Mouse (Mus musculus) intestine, postnatal 0 days (tissue): ENCODE results near the gene Pan2. TPM values are rescaled to one million over a fixed set of nuclear protein-coding genes. Genes with fewer than 3 reads are reported as not detected.

Source experiments
- ATAC-seq: fragments of 200-750 bp; cut with Nextera tagmentation; 2 replicates; pipeline ENCODE4 v1.8.0; 2017; ENCODE audit warnings: mild to moderate bottlenecking, moderate TSS enrichment, moderate library complexity
- H3K27ac ChIP-seq: fragments of 300-500 bp; sonication (generic); 2 replicates; pipeline ENCODE4 v1.5.1; 2014; ENCODE audit warnings: mild to moderate bottlenecking, low read depth, low read length, moderate library complexity
- H3K27me3 ChIP-seq: fragments of 300-500 bp; sonication (generic); replicated peaks from 2 replicates; pipeline ENCODE4 v1.6.1; 2014; ENCODE audit warnings: low read length, mixed read lengths; ENCODE audit not compliant: control insufficient read depth, insufficient read depth
- H3K36me3 ChIP-seq: fragments of 300-500 bp; sonication (generic); 2 replicates; pipeline ENCODE4 v1.6.1; 2014; ENCODE audit warnings: mild to moderate bottlenecking, moderate library complexity; ENCODE audit not compliant: control insufficient read depth, insufficient read depth
- H3K4me1 ChIP-seq: fragments of 300-500 bp; sonication (generic); replicated peaks from 2 replicates; pipeline ENCODE4 v1.6.1; 2014; ENCODE audit warnings: antibody characterized with exemption, low read length, mixed read lengths; ENCODE audit not compliant: control insufficient read depth, insufficient read depth
- H3K4me2 ChIP-seq: fragments of 300-500 bp; sonication (generic); replicated peaks from 2 replicates; pipeline ENCODE4 v1.6.1; 2014; ENCODE audit warnings: low read depth, mild to moderate bottlenecking, moderate library complexity
- H3K4me3 ChIP-seq: fragments of 300-500 bp; sonication (generic); 2 replicates; pipeline ENCODE4 v1.5.1; 2014; ENCODE audit warnings: low read depth, low read length
- H3K9ac ChIP-seq: fragments of 300-500 bp; sonication (generic); 2 replicates; pipeline ENCODE4 v1.6.1; 2014; ENCODE audit warnings: mild to moderate bottlenecking, low read depth, low read length
- H3K9me3 ChIP-seq: fragments of 300-500 bp; sonication (generic); 2 replicates; pipeline ENCODE4 v1.6.1; 2016; ENCODE audit warnings: mixed run types; ENCODE audit not compliant: control insufficient read depth
- CTCF ChIP-seq: sonication (generic); IDR thresholded peaks from 2 replicates; pipeline ENCODE4 v1.5.1; 2016; ENCODE audit warnings: low read depth, mild to moderate bottlenecking, control low read depth, antibody characterized with exemption, moderate library complexity
- WGBS: fragments of 180-500 bp; shearing (Covaris S2); extraction: QIAGEN DNeasy Blood & Tissue Kit; methylation state at CpG from one replicate; pipeline ENCODE4 v1.1.7; 2014; 5-methylcytosine and 5-hydroxymethylcytosine counted together
- polyA plus RNA-seq: library from polyadenylated mRNA; unstranded; fragments of >200 nt; fragmentation: Nextera tagmentation; extraction: Ambion mirVana; gene quantifications from 2 replicates; pipeline ENCODE4 v1.2.1, GENCODE M21; 2015

Gene Pan2
- polyA plus RNA-seq, 1 experiment from 2014 or later: 11.5 TPM

DNA sequence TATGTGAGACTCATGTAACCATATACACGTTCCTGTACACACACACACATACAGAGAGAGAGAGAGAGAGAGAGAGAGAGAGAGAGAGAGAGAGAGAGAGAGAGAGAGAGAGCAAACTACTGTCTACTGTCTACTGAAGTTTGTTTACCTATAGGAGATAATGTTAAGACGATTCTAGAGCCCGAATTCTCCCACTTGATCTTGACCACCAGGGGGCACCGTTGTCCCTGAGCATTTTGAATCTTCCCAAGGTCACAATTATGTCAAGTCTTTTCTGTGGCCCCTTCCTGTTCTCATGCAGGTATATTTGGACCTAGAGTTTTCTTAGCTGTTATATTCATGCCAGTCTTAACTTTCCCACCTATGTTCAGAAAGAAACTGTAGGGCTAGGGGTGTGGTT lies 32.4 kb downstream of the Pan2 start:
- peaks cover 3% of the 10 kb centered on the region; the same call in 1 of the 2 replicates for H3K4me1 ChIP-seq
- WGBS: under 1% methylated on average over 4 of the region's 4 CpGs
- H3K27ac ChIP-seq: peak overlapping the region; percentile 94; the same call in 1 of the 2 replicates
- H3K9ac ChIP-seq: no peak overlapping the region
- no peaks in the 10 kb centered on the region; the same call in 1 of the 2 replicates for H3K36me3 ChIP-seq
- no peak for ATAC-seq
- H3K4me2 ChIP-seq: peak overlapping the region; percentile 13; the same call in 1 of the 2 replicates
- no peaks in the 10 kb centered on the region for H3K27me3 ChIP-seq
- TF ChIP-seq CTCF: peak; percentile 91
- H3K4me3 ChIP-seq: no peak overlapping the region
- H3K9me3 ChIP-seq: no peaks in the 10 kb centered on the region

- H3K36me3 ChIP-seq: no peaks in the 10 kb centered on the region; the same call in 1 of the 2 replicates
- H3K27me3 ChIP-seq: no peaks in the 10 kb centered on the region
- H3K9ac ChIP-seq: no peak overlapping the region
- TF ChIP-seq CTCF: no peak
- ATAC-seq: no peak
- H3K4me2 ChIP-seq: no peak overlapping the region
- 62% methylated on average over 3 of the region's 3 CpGs for WGBS
- no peaks in the 10 kb centered on the region for H3K9me3 ChIP-seq
- H3K4me3 ChIP-seq: no peak overlapping the region
- peaks cover 3% of the 10 kb centered on the region; the same call in 1 of the 2 replicates for H3K4me1 ChIP-seq
- peak overlapping the region; percentile 94 for H3K27ac ChIP-seq
Measured at GRCm38 (mm10) chr10:128336195-128336594, 33.1 kb downstream of the Pan2 start.

- Histone ChIP-seq H3K27me3 (no peaks in the 10 kb centered on the region), H3K9ac (no peak overlapping the region), H3K27ac (peak overlapping the region; percentile 94), H3K4me2 (peak overlapping the region; percentile 82), H3K4me1 (peaks cover 3% of the 10 kb centered on the region; the same call in 1 of the 2 replicates), H3K9me3 (no peaks in the 10 kb centered on the region), H3K4me3 (no peak overlapping the region), H3K36me3 (no peaks in the 10 kb centered on the region; the same call in 1 of the 2 replicates)
- ATAC-seq: no peak
- no peak for TF ChIP-seq CTCF
- 61% methylated on average over 3 of the region's 3 CpGs for WGBS
Measured at GRCm38 (mm10) chr10:128336597-128336996, 33.5 kb downstream of the Pan2 start.

- H3K36me3 ChIP-seq: no peaks in the 10 kb centered on the region; the same call in 1 of the 2 replicates
- H3K4me2 ChIP-seq: peak within 1 kb of the TSS; percentile 82
- H3K9ac ChIP-seq: peak within 1 kb of the TSS; percentile 82
- under 1% methylated on average over 61 of the region's 61 CpGs for WGBS
- no peaks in the 10 kb centered on the region for H3K27me3 ChIP-seq
- TF ChIP-seq CTCF: 0 out of 2 replicates have a peak, but pooled peaks have one; percentile 2
- peak within 1 kb of the TSS; percentile 62 for H3K4me3 ChIP-seq
- H3K9me3 ChIP-seq: no peaks in the 10 kb centered on the region
- peak within 1 kb of the TSS; percentile 94 for H3K27ac ChIP-seq
- ATAC-seq: peak; percentile 92
- H3K4me1 ChIP-seq: peaks cover 3% of the 10 kb centered on the region; the same call in 1 of the 2 replicates
Measured at GRCm38 (mm10) chr10:128337306-128338181, 34.4 kb downstream of the Pan2 start, which contains the start of gene Cs. Gene Cs (plus strand): TSS chr10:128337734.

DNA sequence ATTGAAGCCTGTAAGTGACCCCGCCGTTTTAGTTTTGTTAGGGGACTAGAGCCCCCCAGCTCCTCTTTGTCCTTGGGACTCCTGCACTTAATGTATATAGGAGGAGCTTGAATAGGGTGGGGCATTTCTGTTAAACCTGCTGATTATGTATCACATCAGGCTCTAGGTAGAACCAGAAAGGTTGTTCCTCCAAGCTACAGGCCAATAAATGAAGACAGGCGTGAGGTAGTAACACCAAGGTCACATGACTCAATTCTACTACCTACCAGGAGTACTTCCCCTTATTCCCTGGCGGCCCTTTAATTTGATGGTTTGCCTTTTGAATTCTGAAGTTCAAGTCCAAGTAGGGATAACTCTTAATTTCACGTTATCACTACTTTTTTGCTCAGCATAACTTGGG lies 35.3 kb downstream of the Pan2 start:
- ATAC-seq: peak; percentile 35
- peak overlapping the region; percentile 82 for H3K4me2 ChIP-seq
- 8% methylated on average over 5 of the region's 5 CpGs for WGBS

DNA sequence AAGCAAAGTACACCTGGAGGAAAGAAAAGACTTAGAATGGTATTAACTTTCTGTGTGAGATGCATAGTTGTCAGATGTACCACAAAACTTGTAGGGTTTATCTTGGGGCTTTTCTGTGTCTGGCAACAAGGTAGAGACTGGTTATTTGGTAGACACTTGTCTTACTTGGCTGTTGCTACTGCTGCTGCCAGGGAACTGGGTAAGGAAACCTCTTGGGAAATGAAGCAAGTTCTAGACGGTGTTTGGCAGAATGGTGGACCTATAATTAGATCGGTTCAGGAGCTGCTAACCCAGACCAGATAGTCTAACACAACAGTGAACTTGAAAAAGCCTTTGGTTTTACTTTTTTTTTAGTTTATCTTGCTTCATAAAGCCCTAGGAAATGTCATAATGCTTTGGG lies 35.8 kb downstream of the Pan2 start:
- H3K36me3 ChIP-seq: no peaks in the 10 kb centered on the region; the same call in 1 of the 2 replicates
- ATAC-seq: no peak
- no peaks in the 10 kb centered on the region for H3K9me3 ChIP-seq
- H3K27ac ChIP-seq: peak overlapping the region; percentile 94
- no peak for TF ChIP-seq CTCF
- no peaks in the 10 kb centered on the region for H3K27me3 ChIP-seq
- peak overlapping the region; percentile 82 for H3K4me2 ChIP-seq
- H3K9ac ChIP-seq: peak overlapping the region; percentile 82; the same call in 1 of the 2 replicates
- peak overlapping the region; percentile 62 for H3K4me3 ChIP-seq
- peaks cover 3% of the 10 kb centered on the region; the same call in 1 of the 2 replicates for H3K4me1 ChIP-seq
- WGBS: 54% methylated on average over 2 of the region's 2 CpGs

More for the DNA sequence above, 35.3 kb downstream of the Pan2 start:
- Histone ChIP-seq H3K36me3 (no peaks in the 10 kb centered on the region; the same call in 1 of the 2 replicates), H3K27ac (peak overlapping the region; percentile 94), H3K27me3 (no peaks in the 10 kb centered on the region), H3K9ac (peak overlapping the region; percentile 82), H3K4me3 (peak overlapping the region; percentile 62), H3K4me1 (peaks cover 3% of the 10 kb centered on the region; the same call in 1 of the 2 replicates), H3K9me3 (no peaks in the 10 kb centered on the region)
- TF ChIP-seq CTCF: no peak
